Mouse (Mus musculus): ENCODE measurements at regions not wholly inside any gene's neighbourhood (a gene's known extent, or its start where the extent isn't known, plus 50 kb on each side); places are given as distances from the start of the nearest gene placed in this dataset.

- H3K4me1 ChIP-seq (ENCODE audit: control insufficient read depth in 1 of 2, insufficient read depth in 2 of 2), result peaks cover 0 to 7% of the 10 kb centered on the region in 2 experiments; a peak in 1 of 4 replicates
- TF ChIP-seq RCOR1 (conservative IDR thresholded peaks at IDR 0.05; ENCODE audit: low read depth, low read length) (no peak), UBTF (IDR thresholded peaks at IDR 0.05; ENCODE audit: low read depth, low read length) (no peak), TBP (conservative IDR thresholded peaks at IDR 0.05; ENCODE audit: low read depth, low read length) (no peak), ZMIZ1 (IDR thresholded peaks at IDR 0.05; ENCODE audit: low read depth, low read length) (no peak), SMC3 (IDR thresholded peaks at IDR 0.05; ENCODE audit: low read depth, low read length) (no peak), MYC (IDR thresholded peaks at IDR 0.05; ENCODE audit: low read depth, low read length) (no peak), ZNF384 (IDR thresholded peaks at IDR 0.05; ENCODE audit: low read depth, low read length) (no peak), RAD21 (IDR thresholded peaks at IDR 0.05; ENCODE audit: low read depth, low read length) (no peak), TCF12 (IDR thresholded peaks at IDR 0.05; ENCODE audit: low read depth, low read length) (no peak), KAT2A (IDR thresholded peaks at IDR 0.05; ENCODE audit: insufficient replicate concordance, low read length) (no peak), POLR2AphosphoS2 (IDR thresholded peaks at IDR 0.05; ENCODE audit: low read depth, low read length) (no peak), JUN (IDR thresholded peaks at IDR 0.05; ENCODE audit: insufficient read depth, low read depth, low read length) (no peak), ELF1 (IDR thresholded peaks at IDR 0.05; ENCODE audit: low read depth, low read length) (no peak), MEF2A (IDR thresholded peaks at IDR 0.05; ENCODE audit: borderline replicate concordance, low read depth, low read length) (no peak), GABPA (IDR thresholded peaks at IDR 0.05; ENCODE audit: insufficient replicate concordance, low read depth, low read length) (no peak), NRF1 (IDR thresholded peaks at IDR 0.05; ENCODE audit: low read depth, low read length) (no peak), CHD1 (IDR thresholded peaks at IDR 0.05; ENCODE audit: low read depth, low read length) (no peak), EP300 (IDR thresholded peaks at IDR 0.05; ENCODE audit: low read length) (no peak)
- in situ Hi-C loops (cut with MboI; ENCODE audit: low pct_ligation_motif_present, low pct_unique_long_range_greater_than_20kb, low sequenced_read_pairs) (no loop called here), dilution Hi-C loops (cut with MboI; ENCODE audit: extremely low pct_ligation_motif_present, extremely low pct_unique_long_range_greater_than_20kb, low sequenced_read_pairs) (no loop called here)
- no peak for DNase-seq (ENCODE audit: extremely low read depth)
- no peaks in the 10 kb centered on the region for H3K27me3 ChIP-seq (replicated peaks)
- no peak overlapping the region for H3K4me3 ChIP-seq (replicated peaks in 1 of 3; ENCODE audit: low read depth in 2 of 3, low read length in 2 of 3, poor library complexity in 1 of 3)
- no peaks in the 10 kb centered on the region for H3K9me3 ChIP-seq (replicated peaks; ENCODE audit: low read length)
- no peaks in the 10 kb centered on the region for H3K79me2 ChIP-seq (replicated peaks; ENCODE audit: control insufficient read depth, extremely low read depth, insufficient read depth, poor library complexity, severe bottlenecking)
- H3K27ac ChIP-seq (ENCODE audit: insufficient read depth, low read depth), result no peak overlapping the region
- no peaks in the 10 kb centered on the region for H3K36me3 ChIP-seq (replicated peaks in 1 of 2; ENCODE audit: control insufficient read depth in 1 of 2, insufficient read depth in 1 of 2, low read length in 1 of 2)
- H3K4me2 ChIP-seq (ENCODE audit: insufficient read depth, low read depth, poor library complexity, severe bottlenecking), result no peak overlapping the region
- no peak overlapping the region for H3K9ac ChIP-seq (ENCODE audit: insufficient read depth, low read depth)
Observed at GRCm38 (mm10) chr1:77944327-77944645, 252.6 kb downstream of the Pax3 start.

DNA sequence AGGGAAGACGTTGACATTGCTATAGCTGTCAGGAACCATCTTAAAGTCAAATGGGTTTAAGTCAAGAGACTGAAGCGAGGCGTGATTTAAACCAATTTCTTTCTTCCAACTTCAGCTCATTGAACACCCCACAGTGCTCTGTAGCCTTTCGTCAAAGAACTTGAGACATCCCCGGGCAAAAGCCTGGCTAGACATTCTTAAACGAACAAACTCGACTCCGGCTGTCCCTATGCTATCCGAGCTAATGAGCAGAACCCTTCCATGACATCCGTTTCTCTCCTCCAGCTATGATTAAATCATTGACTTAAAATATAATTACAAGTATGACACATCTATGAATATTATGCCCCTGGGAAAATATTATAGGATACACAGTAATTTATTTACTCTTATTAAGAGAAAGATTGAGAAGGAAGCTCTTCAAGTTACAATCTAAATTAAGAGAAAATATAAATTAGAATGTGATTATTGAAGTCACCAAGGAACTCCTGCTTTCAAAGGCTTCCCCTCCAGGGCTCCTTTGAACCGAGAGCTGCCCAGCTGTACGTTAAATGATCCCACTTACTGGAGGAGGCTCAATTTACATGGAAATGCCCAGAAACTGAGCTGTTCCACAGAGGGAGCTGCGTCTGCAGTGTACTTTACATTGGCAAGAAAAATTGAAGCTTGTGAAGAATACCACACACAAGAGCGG is 253.2 kb downstream of the Pax3 start:
- Histone ChIP-seq H3K27ac (ENCODE audit: insufficient read depth, low read depth) (no peak overlapping the region), H3K36me3 (replicated peaks in 1 of 2; ENCODE audit: control insufficient read depth in 1 of 2, insufficient read depth in 1 of 2, low read length in 1 of 2) (no peaks in the 10 kb centered on the region), H3K9me3 (replicated peaks; ENCODE audit: low read length) (no peaks in the 10 kb centered on the region), H3K79me2 (replicated peaks; ENCODE audit: control insufficient read depth, extremely low read depth, insufficient read depth, poor library complexity, severe bottlenecking) (no peaks in the 10 kb centered on the region), H3K4me3 (replicated peaks in 1 of 3; ENCODE audit: low read depth in 2 of 3, low read length in 2 of 3, poor library complexity in 1 of 3) (no peak overlapping the region), H3K4me2 (ENCODE audit: insufficient read depth, low read depth, poor library complexity, severe bottlenecking) (no peak overlapping the region), H3K4me1 (ENCODE audit: control insufficient read depth in 1 of 2, insufficient read depth in 2 of 2) (0 out of 4 replicates have a peak, but pooled peaks cover 0 to 2% of the 10 kb centered on the region in 2 experiments), H3K27me3 (replicated peaks) (no peaks in the 10 kb centered on the region), H3K9ac (ENCODE audit: insufficient read depth, low read depth) (no peak overlapping the region)
- no peak for TF ChIP-seq MAX (IDR thresholded peaks at IDR 0.05; ENCODE audit: low read length)
- TF ChIP-seq EP300 (IDR thresholded peaks at IDR 0.05; ENCODE audit: low read length), result no peak
- no peak for TF ChIP-seq NRF1 (IDR thresholded peaks at IDR 0.05; ENCODE audit: low read depth, low read length)
- no peak for TF ChIP-seq NELFE (IDR thresholded peaks at IDR 0.05; ENCODE audit: low read depth, low read length)
- no peak for TF ChIP-seq IRF4 (IDR thresholded peaks at IDR 0.05; ENCODE audit: low read depth, low read length)
- TF ChIP-seq USF1 (IDR thresholded peaks at IDR 0.05; ENCODE audit: low read depth, low read length), result no peak
- DNase-seq (ENCODE audit: extremely low read depth), result no peak
- in situ Hi-C loops (cut with MboI; ENCODE audit: low pct_ligation_motif_present, low pct_unique_long_range_greater_than_20kb, low sequenced_read_pairs), result no loop called here
- dilution Hi-C loops (cut with MboI; ENCODE audit: extremely low pct_ligation_motif_present, extremely low pct_unique_long_range_greater_than_20kb, low sequenced_read_pairs), result no loop called here
